Mouse (Mus musculus): ENCODE measurements around the gene Surf2. TPM values are rescaled to one million over a fixed set of nuclear protein-coding genes. Genes with fewer than 3 reads are reported as not detected.

The Surf2 gene
- polyA plus RNA-seq (2014; fragmentation: Illumina TruSeq; extraction: RNeasy Lipid Tissue Mini Kit (QIAGEN cat#74804)): 7.6 TPM

DNA sequence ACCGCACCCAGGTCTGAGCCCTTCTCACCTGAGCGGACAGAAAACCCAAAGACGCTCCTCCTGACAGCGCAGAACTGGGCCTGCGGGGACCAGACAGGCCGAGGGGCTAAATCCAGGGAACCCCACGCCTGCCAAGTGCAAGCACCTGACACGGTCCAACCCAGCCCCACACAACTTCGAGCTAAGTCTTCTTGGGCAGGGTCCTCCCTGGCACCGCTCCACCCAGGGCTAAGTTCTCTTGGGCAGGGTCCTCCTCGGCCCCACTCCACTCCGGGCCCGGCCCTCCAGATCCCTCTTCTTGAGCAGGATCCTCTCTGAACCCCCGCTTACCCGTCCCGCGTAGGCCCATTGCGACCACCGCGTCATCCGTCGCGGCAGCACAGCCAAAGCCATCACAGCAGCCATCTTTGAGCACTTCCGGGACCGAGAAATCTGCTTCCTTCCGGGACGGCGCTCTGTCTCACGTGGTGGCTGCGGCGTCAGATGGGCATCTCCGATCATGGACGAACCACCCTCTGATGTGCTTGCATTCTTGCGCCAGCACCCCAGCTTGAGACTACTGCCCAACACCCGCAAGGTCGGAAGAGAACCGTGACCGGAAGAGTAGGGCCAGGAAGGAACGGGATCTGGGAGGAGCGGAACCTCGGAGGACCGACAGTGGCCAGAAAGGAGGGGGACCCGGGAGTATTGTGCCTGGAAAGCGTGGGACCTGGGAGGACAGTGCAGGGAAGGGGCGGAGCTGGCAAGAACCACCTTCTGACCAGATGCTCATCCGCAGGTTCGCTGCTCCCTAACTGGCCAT is at the start of gene Surf2, which contains the start of gene Surf1:
Gene Surf2 (plus strand): TSS at position 441 of the 802 bp plus-strand sequence.
Gene Surf1 (minus strand): TSS at position 604 of the 802 bp plus-strand sequence.

DNA sequence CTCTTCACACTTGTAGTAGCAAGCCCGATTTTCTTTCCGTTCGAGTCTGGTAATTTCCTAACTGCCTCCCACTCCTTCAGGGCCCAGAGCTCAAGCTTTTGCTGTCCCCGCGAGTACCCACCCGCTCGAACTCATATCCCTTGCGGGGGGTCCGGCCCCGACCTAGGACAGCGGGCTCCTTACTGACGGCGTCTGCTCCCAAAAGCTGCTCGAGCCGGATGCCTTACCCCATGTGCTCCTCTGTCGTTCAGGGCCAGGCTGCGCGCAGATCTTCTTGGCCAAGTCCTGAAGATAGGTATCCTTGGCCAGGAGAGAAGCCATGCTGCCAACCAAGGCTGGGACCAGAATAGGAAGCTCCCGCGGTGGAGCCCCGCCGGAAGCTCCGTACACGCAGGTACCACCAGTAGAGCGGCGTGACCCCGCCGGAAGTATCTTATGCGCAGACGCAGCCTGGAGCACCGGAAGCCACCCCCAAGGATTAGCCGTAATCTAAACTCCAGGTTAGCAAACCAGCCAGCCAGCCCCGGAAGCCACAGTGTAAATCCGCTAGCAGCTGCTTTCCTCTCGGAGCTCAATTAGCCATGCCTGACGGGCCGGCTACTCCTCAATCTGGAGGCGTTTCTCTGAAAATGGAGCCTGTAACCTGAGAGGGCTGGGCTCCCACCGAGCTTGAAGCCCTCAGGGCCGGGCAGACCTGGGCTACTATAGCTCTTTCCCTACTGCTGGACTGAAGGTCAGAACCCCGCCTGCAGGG is 13.5 kb upstream of the Surf2 start, which contains the start of gene Surf6:
Gene Surf6 (minus strand): TSS at position 413 of the 754 bp plus-strand sequence.

DNA sequence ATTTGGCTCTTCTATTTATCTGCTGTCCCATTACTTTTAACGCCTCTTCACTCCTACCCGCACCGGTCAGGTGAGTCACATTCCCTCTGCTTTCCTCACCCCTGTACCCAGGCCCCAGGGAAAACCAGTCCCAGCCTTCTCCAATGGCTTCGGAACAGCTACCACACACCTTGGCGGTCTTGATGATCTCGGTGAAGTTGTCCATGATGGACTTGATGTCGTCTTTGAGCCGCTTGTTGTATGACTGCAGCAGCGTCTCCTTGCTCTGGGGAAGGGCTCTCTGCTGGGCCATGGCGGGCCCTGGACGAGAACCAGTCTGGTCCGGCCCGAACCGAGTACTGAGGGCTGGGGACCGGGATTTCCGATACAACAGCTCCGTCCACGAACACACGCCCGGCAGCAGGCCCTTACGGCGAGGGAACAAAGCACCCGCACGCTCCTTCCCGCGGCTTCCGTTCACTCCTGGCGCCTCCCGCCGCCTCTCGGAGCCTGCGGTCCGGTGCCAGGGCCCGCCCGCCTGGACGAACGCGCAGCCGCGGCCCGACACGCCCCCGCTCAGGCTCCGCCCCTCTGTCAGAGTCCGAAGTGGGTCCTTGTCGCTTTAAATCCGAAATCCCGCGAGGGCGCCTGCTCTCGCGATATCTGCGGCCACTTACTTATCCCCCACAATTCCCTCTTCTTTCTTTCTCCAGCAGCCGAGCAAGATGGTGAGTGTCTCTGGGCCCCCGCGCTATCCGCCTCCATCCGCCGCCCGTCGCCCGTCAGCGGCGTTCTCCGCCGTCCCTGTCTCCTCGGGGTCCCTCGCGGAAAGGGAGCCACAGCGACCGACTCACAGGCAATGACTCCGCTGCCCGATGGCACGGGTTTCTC is 5.8 kb upstream of the Surf2 start, which contains the start of the genes Med22 and Rpl7a:
Gene Med22 (minus strand): TSS at position 554 of the 870 bp plus-strand sequence.
Gene Rpl7a (plus strand): TSS at position 641 of the 870 bp plus-strand sequence.

DNA sequence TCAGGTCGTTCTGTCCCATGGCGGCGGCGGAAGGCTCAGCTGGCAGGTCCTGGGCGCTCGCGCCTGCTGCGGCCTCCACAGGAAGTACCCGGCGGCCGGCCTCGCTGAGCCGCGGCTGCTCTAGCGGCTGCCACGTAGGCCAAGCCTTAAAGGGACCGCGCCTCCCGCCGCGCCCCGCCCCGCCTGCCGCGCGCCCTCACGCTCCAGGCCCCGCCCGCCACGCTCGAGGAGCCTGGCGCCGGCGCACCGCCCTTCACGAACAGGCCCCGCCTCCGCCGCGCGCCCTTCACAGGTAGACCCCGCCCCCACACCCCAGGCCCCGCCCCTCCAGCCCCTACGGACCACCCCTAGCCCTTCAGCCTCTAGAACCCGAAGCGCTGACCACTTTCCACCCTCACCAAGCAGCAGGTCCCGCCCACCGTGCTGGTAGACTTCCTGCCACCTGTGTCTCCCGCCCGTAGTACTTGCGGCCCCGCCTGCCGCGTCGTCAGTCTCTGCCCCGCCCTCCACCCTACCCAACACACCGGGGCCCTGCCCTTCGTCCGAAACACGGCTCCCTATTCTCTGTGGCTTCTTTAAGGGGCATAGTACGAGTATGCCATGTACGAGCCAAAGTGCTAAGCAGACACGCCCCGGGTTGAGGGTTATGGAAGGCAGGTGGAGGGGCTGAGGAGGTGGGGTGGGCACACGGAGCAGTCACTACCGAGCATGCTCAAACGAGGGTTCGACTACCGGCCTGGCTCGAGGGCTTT is 17.3 kb downstream of the Surf2 start, which contains the start of the genes Surf4 and Stkld1:
Gene Surf4 (minus strand): TSS at position 625 of the 752 bp plus-strand sequence.
Gene Stkld1 (plus strand): TSS at position 744 of the 752 bp plus-strand sequence.

DNA sequence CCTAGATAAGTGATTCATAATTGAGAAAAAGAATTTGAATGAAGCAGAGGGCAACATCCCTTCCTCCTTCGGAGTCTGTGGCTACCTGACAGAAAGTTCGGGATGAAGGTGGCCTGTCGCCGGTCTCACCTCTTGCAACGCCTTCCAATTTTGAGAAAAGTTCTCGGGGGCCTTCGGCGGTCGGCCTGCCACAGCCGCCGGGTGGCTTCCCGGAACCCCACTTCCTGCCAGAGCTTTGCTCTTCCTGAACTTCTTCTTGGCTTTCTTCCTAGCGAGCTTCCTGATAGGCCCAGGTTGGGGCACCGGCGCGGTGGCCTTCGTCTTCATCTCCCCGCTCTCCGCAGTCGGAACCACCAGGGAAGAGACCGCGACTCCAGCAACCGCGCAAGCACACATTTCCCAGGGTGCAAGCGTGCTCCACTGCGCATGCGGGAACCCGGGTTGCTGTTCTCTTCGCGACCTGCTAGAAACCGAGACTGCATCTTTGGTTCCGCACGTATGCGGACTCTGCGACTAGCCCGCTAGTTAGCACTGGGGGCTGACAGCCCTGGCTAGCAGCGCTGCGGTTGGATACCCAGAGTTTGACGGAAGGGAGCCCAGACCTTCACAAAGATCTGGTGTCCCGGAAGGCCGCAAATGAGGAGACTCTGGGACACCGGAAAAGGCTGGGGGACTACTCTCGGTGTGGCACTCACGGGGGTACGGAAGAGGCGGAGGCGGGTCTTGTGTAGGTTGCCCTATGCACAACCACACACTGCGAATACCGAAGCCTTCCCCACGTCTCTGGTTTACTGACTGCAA is 48.0 kb downstream of the Surf2 start, which contains the start of gene Rexo4:
Gene Rexo4 (minus strand): TSS at position 464 of the 801 bp plus-strand sequence.

Other genes with a start within 250 kb of the Surf2 start
- not detected for gene Lcn4, start 245.1 kb upstream of the Surf2 start, polyA plus RNA-seq (2014; fragmentation: Illumina TruSeq; extraction: RNeasy Lipid Tissue Mini Kit (QIAGEN cat#74804))
- gene Abo, start 51.4 kb upstream of the Surf2 start, polyA plus RNA-seq (2014; fragmentation: Illumina TruSeq; extraction: RNeasy Lipid Tissue Mini Kit (QIAGEN cat#74804)): not detected
- 12.8 TPM for gene Surf6, start 13.5 kb upstream of the Surf2 start, polyA plus RNA-seq (2014; fragmentation: Illumina TruSeq; extraction: RNeasy Lipid Tissue Mini Kit (QIAGEN cat#74804))
- 13.3 TPM for gene Med22, start 5.7 kb upstream of the Surf2 start, polyA plus RNA-seq (2014; fragmentation: Illumina TruSeq; extraction: RNeasy Lipid Tissue Mini Kit (QIAGEN cat#74804))
- gene Rpl7a, start 5.6 kb upstream of the Surf2 start, polyA plus RNA-seq (2014; fragmentation: Illumina TruSeq; extraction: RNeasy Lipid Tissue Mini Kit (QIAGEN cat#74804)): 46.4 TPM
- gene Surf1, start 163 bp downstream of the Surf2 start, polyA plus RNA-seq (2014; fragmentation: Illumina TruSeq; extraction: RNeasy Lipid Tissue Mini Kit (QIAGEN cat#74804)): 23.5 TPM
- 113 TPM for gene Surf4, start 17.6 kb downstream of the Surf2 start, polyA plus RNA-seq (2014; fragmentation: Illumina TruSeq; extraction: RNeasy Lipid Tissue Mini Kit (QIAGEN cat#74804))
- gene Stkld1, start 17.7 kb downstream of the Surf2 start, polyA plus RNA-seq (2014; fragmentation: Illumina TruSeq; extraction: RNeasy Lipid Tissue Mini Kit (QIAGEN cat#74804)): not detected
- 45.4 TPM for gene Rexo4, start 48.0 kb downstream of the Surf2 start, polyA plus RNA-seq (2014; fragmentation: Illumina TruSeq; extraction: RNeasy Lipid Tissue Mini Kit (QIAGEN cat#74804))
- gene Adamts13, start 57.0 kb downstream of the Surf2 start, polyA plus RNA-seq (2014; fragmentation: Illumina TruSeq; extraction: RNeasy Lipid Tissue Mini Kit (QIAGEN cat#74804)): not detected
- gene Cacfd1, start 93.6 kb downstream of the Surf2 start, polyA plus RNA-seq (2014; fragmentation: Illumina TruSeq; extraction: RNeasy Lipid Tissue Mini Kit (QIAGEN cat#74804)): 19.5 TPM
- not detected for gene Slc2a6, start 111.6 kb downstream of the Surf2 start, polyA plus RNA-seq (2014; fragmentation: Illumina TruSeq; extraction: RNeasy Lipid Tissue Mini Kit (QIAGEN cat#74804))
- gene Mymk, start 155.8 kb downstream of the Surf2 start, polyA plus RNA-seq (2014; fragmentation: Illumina TruSeq; extraction: RNeasy Lipid Tissue Mini Kit (QIAGEN cat#74804)): not detected
- 0.40 TPM for gene Adamtsl2, start 163.0 kb downstream of the Surf2 start, polyA plus RNA-seq (2014; fragmentation: Illumina TruSeq; extraction: RNeasy Lipid Tissue Mini Kit (QIAGEN cat#74804))
- gene Fam163b, start 226.1 kb downstream of the Surf2 start, polyA plus RNA-seq (2014; fragmentation: Illumina TruSeq; extraction: RNeasy Lipid Tissue Mini Kit (QIAGEN cat#74804)): not detected
- gene Dbh, start 248.9 kb downstream of the Surf2 start, polyA plus RNA-seq (2014; fragmentation: Illumina TruSeq; extraction: RNeasy Lipid Tissue Mini Kit (QIAGEN cat#74804)): not detected